Mouse (Mus musculus) kidney, embryonic 15.5 days (tissue): ENCODE results near the gene Nlrc5. TPM values are rescaled to one million over a fixed set of nuclear protein-coding genes. Genes with fewer than 3 reads are reported as not detected.

Experiments
- ATAC-seq: fragments of 200-750 bp; cut with Nextera tagmentation; replicated peaks from 2 replicates; pipeline ENCODE4 v1.8.0; 2017; ENCODE audit warnings: moderate TSS enrichment; ENCODE audit not compliant: low FRiP score
- H3K27ac ChIP-seq: fragments of 300-500 bp; sonication (generic); 2 replicates; pipeline ENCODE4 v1.5.1; 2015; ENCODE audit warnings: mild to moderate bottlenecking, inconsistent platforms
- H3K27me3 ChIP-seq: fragments of 300-500 bp; sonication (generic); 2 replicates; pipeline ENCODE4 v1.6.1; 2015; ENCODE audit warnings: inconsistent platforms
- H3K36me3 ChIP-seq: fragments of 300-500 bp; sonication (generic); 2 replicates; pipeline ENCODE4 v1.6.1; 2015; ENCODE audit warnings: inconsistent platforms
- H3K4me1 ChIP-seq: fragments of 300-500 bp; sonication (generic); 2 replicates; pipeline ENCODE4 v1.6.1; 2015; ENCODE audit warnings: inconsistent platforms
- H3K4me2 ChIP-seq: fragments of 300-500 bp; sonication (generic); 2 replicates; pipeline ENCODE4 v1.6.1; 2015; ENCODE audit warnings: moderate library complexity, mild to moderate bottlenecking, inconsistent platforms
- H3K4me3 ChIP-seq: fragments of 300-500 bp; sonication (generic); replicated peaks from 2 replicates; pipeline ENCODE4 v1.5.1; 2015; ENCODE audit warnings: mild to moderate bottlenecking, inconsistent platforms
- H3K9ac ChIP-seq: fragments of 300-500 bp; sonication (generic); 2 replicates; pipeline ENCODE4 v1.6.1; 2015; ENCODE audit warnings: mild to moderate bottlenecking, inconsistent platforms
- H3K9me3 ChIP-seq: fragments of 300-500 bp; sonication (generic); replicated peaks from 2 replicates; pipeline ENCODE4 v1.6.1; 2016; ENCODE audit warnings: inconsistent platforms
- WGBS: fragments of 180-500 bp; shearing (Covaris S2); methylation state at CpG from one replicate; pipeline ENCODE4 v1.1.7; 2015; ENCODE audit warnings: mixed read lengths; 5-methylcytosine and 5-hydroxymethylcytosine counted together
- polyA plus RNA-seq: library from polyadenylated mRNA; unstranded; fragments of >200 nt; fragmentation: Nextera tagmentation; extraction: Ambion mirVana; gene quantifications from 2 replicates; pipeline ENCODE4 v1.2.1, GENCODE M21; 2015

Gene Nlrc5
- polyA plus RNA-seq, 1 experiment from 2014 or later = 0.22 TPM

DNA sequence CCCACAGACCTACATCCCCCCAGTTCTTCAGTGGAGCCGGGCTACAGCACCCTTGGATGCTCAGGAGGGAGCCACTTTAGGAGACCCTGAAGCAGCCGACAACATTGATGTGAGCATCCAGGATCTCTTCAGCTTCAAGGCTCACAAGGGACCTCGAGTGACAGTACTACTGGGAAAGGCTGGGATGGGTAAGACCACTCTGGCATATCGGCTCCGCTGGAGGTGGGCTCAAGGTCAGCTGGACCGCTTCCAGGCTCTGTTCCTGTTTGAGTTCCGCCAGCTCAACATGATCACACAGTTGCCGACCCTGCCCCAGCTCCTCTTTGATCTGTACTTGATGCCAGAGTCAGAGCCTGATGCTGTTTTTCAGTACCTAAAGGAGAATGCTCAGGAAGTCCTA lies 41.6 kb downstream of the Nlrc5 start:
- H3K27me3 ChIP-seq = no peaks in the 10 kb centered on the region
- no peak overlapping the region for H3K9ac ChIP-seq
- ATAC-seq = no peak
- no peak overlapping the region for H3K4me2 ChIP-seq
- no peaks in the 10 kb centered on the region for H3K36me3 ChIP-seq
- WGBS = 73% methylated on average over 8 of the region's 8 CpGs
- H3K4me3 ChIP-seq = no peak overlapping the region
- H3K9me3 ChIP-seq = no peaks in the 10 kb centered on the region
- no peak overlapping the region for H3K27ac ChIP-seq
- no peaks in the 10 kb centered on the region for H3K4me1 ChIP-seq

GRCm38 (mm10) chr8:94476846-94477245 lies 42.7 kb downstream of the Nlrc5 start:
- Histone ChIP-seq H3K4me3 (no peak overlapping the region), H3K4me2 (no peak overlapping the region), H3K9me3 (no peaks in the 10 kb centered on the region), H3K9ac (no peak overlapping the region), H3K27me3 (no peaks in the 10 kb centered on the region), H3K36me3 (no peaks in the 10 kb centered on the region), H3K4me1 (no peaks in the 10 kb centered on the region), H3K27ac (no peak overlapping the region)
- ATAC-seq = no peak
- 83% methylated on average over 7 of the region's 7 CpGs for WGBS

DNA sequence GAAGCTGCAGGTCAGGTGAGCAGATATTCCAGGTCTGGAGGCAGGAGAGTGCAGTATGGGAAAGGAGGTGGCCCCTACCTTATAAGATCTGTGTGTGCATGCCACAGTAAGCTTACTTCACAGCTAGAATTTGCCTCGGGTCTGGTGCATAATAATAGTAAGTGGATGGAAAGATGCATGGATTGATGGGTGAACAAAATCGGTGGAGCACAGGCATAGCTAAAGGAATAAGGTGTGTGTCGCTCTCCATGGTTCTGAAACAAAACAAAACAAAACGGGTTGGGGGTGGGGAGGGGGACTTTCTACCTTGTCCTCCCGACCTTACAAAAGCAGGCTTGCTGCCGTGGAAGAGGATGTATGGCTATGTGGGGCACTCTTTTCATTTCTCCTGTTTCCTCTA lies 47.9 kb downstream of the Nlrc5 start:
- Histone ChIP-seq H3K9ac (no peak overlapping the region), H3K27ac (no peak overlapping the region), H3K27me3 (no peaks in the 10 kb centered on the region; the same call in 1 of the 2 replicates), H3K4me1 (no peaks in the 10 kb centered on the region), H3K4me2 (no peak overlapping the region), H3K36me3 (no peaks in the 10 kb centered on the region), H3K9me3 (no peaks in the 10 kb centered on the region), H3K4me3 (no peak overlapping the region)
- 7% methylated on average over 6 of the region's 6 CpGs for WGBS
- no peak for ATAC-seq

DNA sequence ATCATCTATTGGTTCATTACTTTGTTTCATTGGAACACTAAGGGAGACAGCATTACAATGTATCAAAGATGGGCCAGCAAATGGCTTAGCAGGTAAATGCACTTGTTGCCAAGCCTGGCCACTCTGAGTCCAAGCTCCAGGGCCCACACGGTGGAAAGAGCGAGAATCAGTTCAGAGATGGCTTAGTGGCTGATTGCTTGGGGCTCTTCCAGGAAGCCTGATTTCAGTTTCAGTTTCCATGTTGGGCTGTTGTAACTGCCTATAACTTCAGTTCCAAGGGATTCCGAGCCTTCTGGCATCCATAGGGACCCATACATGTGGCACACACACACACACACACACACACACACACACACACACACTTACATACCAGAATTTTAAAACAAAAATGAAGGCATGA lies 51.1 kb downstream of the Nlrc5 start:
- H3K27ac ChIP-seq = no peak overlapping the region
- H3K4me2 ChIP-seq = no peak overlapping the region
- no peak overlapping the region for H3K9ac ChIP-seq
- no peaks in the 10 kb centered on the region for H3K4me1 ChIP-seq
- no peak for ATAC-seq
- H3K36me3 ChIP-seq = no peaks in the 10 kb centered on the region
- H3K9me3 ChIP-seq = no peaks in the 10 kb centered on the region
- no peak overlapping the region for H3K4me3 ChIP-seq
- WGBS = 78% methylated on average over 3 of the region's 3 CpGs
- H3K27me3 ChIP-seq = no peaks in the 10 kb centered on the region; the same call in 1 of the 2 replicates

DNA sequence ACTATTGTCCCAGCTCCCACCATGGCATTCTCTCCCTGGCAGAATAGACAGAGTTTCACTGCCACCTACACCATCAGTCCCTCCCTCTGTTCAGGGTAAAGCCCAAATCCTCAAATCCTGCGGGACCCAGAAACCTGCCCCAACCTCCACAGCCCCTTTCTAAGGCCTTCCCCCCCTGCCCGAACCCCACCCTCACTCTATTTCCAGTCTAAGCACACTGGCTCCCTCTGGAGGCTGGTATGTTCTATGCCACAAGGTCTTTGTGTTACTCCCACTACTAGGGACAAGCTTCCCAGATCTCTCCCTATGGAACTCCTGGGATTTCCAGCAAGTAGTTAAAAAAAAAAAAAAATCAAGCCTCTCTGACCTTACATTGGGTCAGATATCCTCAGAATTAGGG lies 51.7 kb downstream of the Nlrc5 start:
- Histone ChIP-seq H3K27ac (no peak overlapping the region), H3K4me3 (no peak overlapping the region), H3K9me3 (no peaks in the 10 kb centered on the region), H3K27me3 (no peaks in the 10 kb centered on the region; the same call in 1 of the 2 replicates), H3K4me2 (no peak overlapping the region), H3K9ac (no peak overlapping the region), H3K36me3 (no peaks in the 10 kb centered on the region), H3K4me1 (no peaks in the 10 kb centered on the region)
- WGBS = 18% methylated on average over 2 of the region's 2 CpGs
- no peak for ATAC-seq

DNA sequence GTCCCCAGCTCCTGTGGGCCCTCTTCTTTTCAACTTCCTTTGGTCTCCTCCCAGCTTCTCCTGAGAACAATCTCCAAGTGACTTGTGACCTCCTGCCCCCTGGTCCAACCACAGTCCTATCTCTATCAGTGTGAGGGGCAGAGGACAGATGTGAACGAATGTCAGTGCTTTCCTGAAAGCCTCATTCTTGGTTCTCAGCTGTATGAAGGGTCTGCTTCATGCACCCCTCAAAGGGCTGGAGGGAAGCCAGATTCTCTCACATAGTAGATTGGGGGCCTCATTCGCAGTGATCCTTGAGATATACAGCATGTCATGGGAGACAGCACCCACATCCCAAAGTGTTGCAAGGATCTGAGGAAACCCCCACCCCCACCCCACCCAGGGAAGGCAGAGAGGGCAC lies 53.9 kb downstream of the Nlrc5 start:
- H3K9ac ChIP-seq = no peak overlapping the region
- H3K4me1 ChIP-seq = peaks cover 4% of the 10 kb centered on the region
- H3K27me3 ChIP-seq = no peaks in the 10 kb centered on the region; the same call in 1 of the 2 replicates
- WGBS = 69% methylated on average over 2 of the region's 2 CpGs
- H3K36me3 ChIP-seq = no peaks in the 10 kb centered on the region
- no peaks in the 10 kb centered on the region for H3K9me3 ChIP-seq
- no peak overlapping the region for H3K27ac ChIP-seq
- no peak for ATAC-seq
- H3K4me3 ChIP-seq = no peak overlapping the region
- no peak overlapping the region for H3K4me2 ChIP-seq

- ATAC-seq = no peak
- WGBS = 76% methylated on average over 4 of the region's 4 CpGs
- Histone ChIP-seq H3K4me1 (peaks cover 4% of the 10 kb centered on the region), H3K9me3 (no peaks in the 10 kb centered on the region), H3K4me2 (no peak overlapping the region), H3K36me3 (no peaks in the 10 kb centered on the region), H3K9ac (no peak overlapping the region), H3K27me3 (no peaks in the 10 kb centered on the region; the same call in 1 of the 2 replicates), H3K27ac (no peak overlapping the region), H3K4me3 (no peak overlapping the region)
Measured at GRCm38 (mm10) chr8:94489809-94490483, 55.8 kb downstream of the Nlrc5 start.

GRCm38 (mm10) chr8:94492021-94492681 lies 58.0 kb downstream of the Nlrc5 start:
- peak; percentile 81 for ATAC-seq
- peak overlapping the region; percentile 70 for H3K4me2 ChIP-seq
- no peaks in the 10 kb centered on the region for H3K9me3 ChIP-seq
- peaks cover 4% of the 10 kb centered on the region for H3K4me1 ChIP-seq
- 0 out of 2 replicates have a peak overlapping the region, but pooled peaks have one; percentile 24 for H3K9ac ChIP-seq
- H3K27me3 ChIP-seq = no peaks in the 10 kb centered on the region
- WGBS = 6% methylated on average over 15 of the region's 15 CpGs
- H3K4me3 ChIP-seq = peak overlapping the region; percentile 31
- no peaks in the 10 kb centered on the region for H3K36me3 ChIP-seq
- no peak overlapping the region for H3K27ac ChIP-seq

- ATAC-seq = no peak
- Histone ChIP-seq H3K27me3 (no peaks in the 10 kb centered on the region), H3K9ac (no peak overlapping the region), H3K4me3 (no peak overlapping the region), H3K27ac (no peak overlapping the region), H3K36me3 (no peaks in the 10 kb centered on the region), H3K4me2 (no peak overlapping the region), H3K9me3 (no peaks in the 10 kb centered on the region), H3K4me1 (peaks cover 4% of the 10 kb centered on the region)
- 55% methylated on average over 1 of the region's 1 CpGs for WGBS
Measured at GRCm38 (mm10) chr8:94493240-94493639, 59.1 kb downstream of the Nlrc5 start.

GRCm38 (mm10) chr8:94515430-94516208 lies 81.5 kb downstream of the Nlrc5 start:
- H3K27me3 ChIP-seq = no peaks in the 10 kb centered on the region
- 62% methylated on average over 5 of the region's 5 CpGs for WGBS
- no peak for ATAC-seq

GRCm38 (mm10) chr8:94516209-94516593 lies 82.0 kb downstream of the Nlrc5 start:
- 0 out of 2 replicates have a peak, but pooled peaks cover 2% of the 10 kb centered on the region for H3K4me1 ChIP-seq
- no peaks in the 10 kb centered on the region for H3K9me3 ChIP-seq
- no peak overlapping the region for H3K27ac ChIP-seq
- ATAC-seq = no peak
- WGBS = 27% methylated on average over 1 of the region's 1 CpGs
- no peak overlapping the region for H3K9ac ChIP-seq
- H3K36me3 ChIP-seq = no peaks in the 10 kb centered on the region
- H3K4me3 ChIP-seq = no peak overlapping the region
- H3K4me2 ChIP-seq = no peak overlapping the region
- H3K27me3 ChIP-seq = no peaks in the 10 kb centered on the region

More at GRCm38 (mm10) chr8:94515430-94516208, 81.5 kb downstream of the Nlrc5 start:
- Histone ChIP-seq H3K9me3 (no peaks in the 10 kb centered on the region), H3K4me1 (0 out of 2 replicates have a peak, but pooled peaks cover 2% of the 10 kb centered on the region), H3K4me3 (no peak overlapping the region), H3K36me3 (no peaks in the 10 kb centered on the region), H3K4me2 (no peak overlapping the region), H3K9ac (no peak overlapping the region), H3K27ac (no peak overlapping the region)

DNA sequence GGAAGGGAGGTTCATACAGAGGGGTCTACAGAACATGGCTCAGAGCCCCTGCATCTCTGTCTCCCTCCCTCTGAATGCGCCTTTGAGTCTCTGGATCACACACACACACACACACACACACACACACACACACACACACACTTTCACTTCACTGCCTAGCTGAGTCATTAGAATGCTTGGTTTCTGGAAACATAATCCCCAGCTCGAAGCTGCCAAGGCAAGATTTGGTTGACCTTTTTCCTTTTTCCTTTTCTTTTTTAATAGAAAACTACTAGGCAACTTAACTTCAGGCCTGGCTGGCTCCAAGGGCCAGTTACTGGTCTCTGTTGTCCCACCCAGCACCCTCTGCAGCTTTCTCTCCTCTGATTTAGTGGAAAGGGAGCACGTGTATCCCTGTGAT lies 82.6 kb downstream of the Nlrc5 start:
- 43% methylated on average over 3 of the region's 3 CpGs for WGBS
- Histone ChIP-seq H3K27me3 (no peaks in the 10 kb centered on the region), H3K4me1 (0 out of 2 replicates have a peak, but pooled peaks cover 2% of the 10 kb centered on the region), H3K36me3 (no peaks in the 10 kb centered on the region), H3K4me2 (no peak overlapping the region), H3K9me3 (no peaks in the 10 kb centered on the region), H3K9ac (no peak overlapping the region), H3K27ac (no peak overlapping the region), H3K4me3 (no peak overlapping the region)
- ATAC-seq = no peak
